Mouse (Mus musculus): ENCODE data around the gene Lrrc3b. TPM values are rescaled to one million over a fixed set of nuclear protein-coding genes. Genes with fewer than 3 reads are reported as not detected.

Gene Lrrc3b
- polyA plus RNA-seq, 1 experiment from 2014 or later: 6.2 TPM

DNA sequence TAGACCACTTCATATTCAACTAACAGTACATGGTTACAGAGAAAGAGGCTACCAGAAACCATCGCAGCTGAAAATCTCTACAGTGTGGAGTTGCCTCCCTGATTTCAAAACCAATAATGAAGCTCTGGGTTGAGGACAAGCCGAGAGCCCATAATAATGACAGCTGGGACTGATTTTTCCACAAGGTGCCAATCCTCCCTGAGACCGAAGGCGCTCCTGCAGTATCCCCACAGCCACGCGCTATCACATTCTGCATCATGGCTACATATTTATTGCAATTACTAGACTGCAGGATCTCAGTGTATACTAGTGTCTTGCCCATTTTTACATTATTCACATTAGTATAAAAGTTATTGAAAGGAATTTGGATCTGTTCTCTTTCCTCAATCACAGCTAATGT lies 73.7 kb downstream of the Lrrc3b start:
- Histone ChIP-seq H3K4me1 (ENCODE audit: control insufficient read depth, insufficient read depth, low read length) (no peaks in the 10 kb centered on the region), H3K4me3 (ENCODE audit: low read depth, low read length) (no peak overlapping the region), H3K9me3 (ENCODE audit: control insufficient read depth, low read depth, low read length) (no peaks in the 10 kb centered on the region), H3K27ac (ENCODE audit: low read length) (no peak overlapping the region), H3K27me3 (ENCODE audit: control insufficient read depth, insufficient read depth, low read length) (no peaks in the 10 kb centered on the region), H3K9ac (replicated peaks; ENCODE audit: low read depth, low read length) (no peak overlapping the region), H3K36me3 (ENCODE audit: control insufficient read depth, insufficient read depth, low read length) (no peaks in the 10 kb centered on the region), H3K4me2 (replicated peaks; ENCODE audit: low read depth, low read length) (no peak overlapping the region)
- ATAC-seq (ENCODE audit: insufficient number of reproducible peaks, insufficient read depth, low FRiP score, low read depth): no peak
- WGBS: 93% methylated on average over 6 of the region's 6 CpGs

DNA sequence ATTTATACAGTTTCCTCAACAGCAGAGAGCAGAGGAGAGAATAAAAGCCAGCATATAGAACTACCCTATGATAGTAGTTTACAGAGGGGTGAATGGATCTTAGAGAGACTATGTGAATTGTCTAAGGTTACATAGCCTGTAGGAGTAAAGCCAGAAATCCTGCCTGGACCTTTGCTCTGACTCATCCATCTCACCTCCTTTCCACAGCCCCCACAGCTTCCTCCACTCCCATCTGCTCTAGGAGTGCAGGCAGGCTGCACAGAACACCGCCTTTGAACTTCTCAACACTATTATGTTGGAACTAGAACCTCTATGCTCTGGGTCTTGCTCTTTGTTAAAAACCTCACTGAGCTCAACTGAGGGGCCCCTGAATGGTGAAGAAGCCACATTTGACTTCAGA lies 78.9 kb downstream of the Lrrc3b start:
- no peak overlapping the region for H3K4me2 ChIP-seq (replicated peaks; ENCODE audit: low read depth, low read length)
- WGBS: 72% methylated on average over 1 of the region's 1 CpGs
- no peak for ATAC-seq (ENCODE audit: insufficient number of reproducible peaks, insufficient read depth, low FRiP score, low read depth)

DNA sequence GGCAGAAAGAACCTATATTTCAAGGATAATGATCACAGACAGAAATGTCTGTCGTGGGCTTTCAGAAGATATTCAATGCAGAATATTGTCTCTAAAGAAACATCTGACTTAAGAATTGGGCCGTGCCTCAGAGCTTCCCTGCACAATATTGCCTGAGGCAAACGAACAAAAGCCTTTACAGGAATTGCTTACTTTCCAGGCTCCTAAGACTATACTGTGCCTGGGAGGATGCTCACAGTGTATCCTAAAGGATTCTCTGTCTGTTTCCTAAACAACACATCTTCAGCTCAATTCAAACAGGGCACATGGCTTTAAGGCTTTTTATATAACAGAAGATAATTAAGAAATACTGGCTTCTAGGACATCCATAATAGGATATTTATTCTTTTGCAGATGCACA lies 79.7 kb downstream of the Lrrc3b start:
- H3K27me3 ChIP-seq (ENCODE audit: control insufficient read depth, insufficient read depth, low read length): no peaks in the 10 kb centered on the region
- H3K4me1 ChIP-seq (ENCODE audit: control insufficient read depth, insufficient read depth, low read length): no peaks in the 10 kb centered on the region
- no peak for ATAC-seq (ENCODE audit: insufficient number of reproducible peaks, insufficient read depth, low FRiP score, low read depth)
- H3K36me3 ChIP-seq (ENCODE audit: control insufficient read depth, insufficient read depth, low read length): no peaks in the 10 kb centered on the region
- no peak overlapping the region for H3K4me2 ChIP-seq (replicated peaks; ENCODE audit: low read depth, low read length)
- no peaks in the 10 kb centered on the region for H3K9me3 ChIP-seq (ENCODE audit: control insufficient read depth, low read depth, low read length)
- no peak overlapping the region for H3K4me3 ChIP-seq (ENCODE audit: low read depth, low read length)
- 76% methylated on average over 3 of the region's 3 CpGs for WGBS
- H3K27ac ChIP-seq (ENCODE audit: low read length): no peak overlapping the region
- H3K9ac ChIP-seq (replicated peaks; ENCODE audit: low read depth, low read length): no peak overlapping the region

More for the DNA sequence above, 78.9 kb downstream of the Lrrc3b start:
- no peak overlapping the region for H3K4me3 ChIP-seq (ENCODE audit: low read depth, low read length)
- H3K27me3 ChIP-seq (ENCODE audit: control insufficient read depth, insufficient read depth, low read length): no peaks in the 10 kb centered on the region
- no peaks in the 10 kb centered on the region for H3K9me3 ChIP-seq (ENCODE audit: control insufficient read depth, low read depth, low read length)
- H3K27ac ChIP-seq (ENCODE audit: low read length): peak overlapping the region; percentile 27; the same call in 1 of the 2 replicates
- no peaks in the 10 kb centered on the region for H3K4me1 ChIP-seq (ENCODE audit: control insufficient read depth, insufficient read depth, low read length)
- H3K36me3 ChIP-seq (ENCODE audit: control insufficient read depth, insufficient read depth, low read length): no peaks in the 10 kb centered on the region
- no peak overlapping the region for H3K9ac ChIP-seq (replicated peaks; ENCODE audit: low read depth, low read length)

DNA sequence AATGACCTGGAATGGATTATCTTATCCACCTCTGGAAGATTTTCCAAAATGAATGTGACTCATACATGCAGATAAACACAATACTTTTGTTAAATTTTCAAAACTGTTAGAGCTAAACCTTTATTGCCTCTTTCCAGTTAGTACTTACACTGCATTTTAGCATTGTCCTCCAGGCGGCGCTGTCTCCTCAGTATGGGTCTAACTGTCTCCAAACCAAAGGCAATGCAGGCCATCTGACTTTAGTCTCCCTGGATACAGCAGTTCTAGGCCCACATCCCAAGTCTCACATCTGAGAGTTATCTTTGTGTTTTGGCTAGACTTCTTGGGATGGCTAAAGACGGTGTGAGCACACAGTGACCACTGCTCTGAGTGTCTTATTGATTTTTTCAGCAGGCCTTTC lies 83.3 kb downstream of the Lrrc3b start:
- Histone ChIP-seq H3K27me3 (ENCODE audit: control insufficient read depth, insufficient read depth, low read length) (no peaks in the 10 kb centered on the region), H3K36me3 (ENCODE audit: control insufficient read depth, insufficient read depth, low read length) (no peaks in the 10 kb centered on the region), H3K9ac (replicated peaks; ENCODE audit: low read depth, low read length) (no peak overlapping the region), H3K27ac (ENCODE audit: low read length) (no peak overlapping the region), H3K4me2 (replicated peaks; ENCODE audit: low read depth, low read length) (no peak overlapping the region), H3K4me3 (ENCODE audit: low read depth, low read length) (no peak overlapping the region), H3K4me1 (ENCODE audit: control insufficient read depth, insufficient read depth, low read length) (no peaks in the 10 kb centered on the region), H3K9me3 (ENCODE audit: control insufficient read depth, low read depth, low read length) (no peaks in the 10 kb centered on the region)
- 27% methylated on average over 3 of the region's 3 CpGs for WGBS
- no peak for ATAC-seq (ENCODE audit: insufficient number of reproducible peaks, insufficient read depth, low FRiP score, low read depth)

DNA sequence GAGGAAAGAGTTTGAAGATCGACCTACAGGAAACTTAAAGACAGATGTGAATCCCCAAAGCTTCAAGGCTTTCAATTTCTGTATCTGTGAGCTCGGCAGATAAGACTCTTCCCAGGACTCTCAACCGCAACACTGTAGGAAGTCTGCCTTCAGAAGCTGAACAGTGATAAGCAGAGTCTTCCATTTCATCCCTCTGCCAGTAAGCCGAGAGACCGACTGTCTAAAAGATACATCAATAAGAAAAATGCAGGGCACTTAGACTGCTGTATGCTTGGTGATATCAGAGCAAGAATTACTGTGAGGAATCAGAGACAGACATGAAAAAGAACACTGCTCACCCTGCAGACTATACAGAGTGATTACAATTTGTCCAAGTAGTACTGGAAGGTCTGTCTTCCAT lies 84.5 kb downstream of the Lrrc3b start:
- Histone ChIP-seq H3K27me3 (ENCODE audit: control insufficient read depth, insufficient read depth, low read length) (no peaks in the 10 kb centered on the region), H3K27ac (ENCODE audit: low read length) (no peak overlapping the region), H3K4me2 (replicated peaks; ENCODE audit: low read depth, low read length) (no peak overlapping the region), H3K4me1 (ENCODE audit: control insufficient read depth, insufficient read depth, low read length) (no peaks in the 10 kb centered on the region), H3K36me3 (ENCODE audit: control insufficient read depth, insufficient read depth, low read length) (no peaks in the 10 kb centered on the region), H3K9ac (replicated peaks; ENCODE audit: low read depth, low read length) (no peak overlapping the region), H3K9me3 (ENCODE audit: control insufficient read depth, low read depth, low read length) (no peaks in the 10 kb centered on the region), H3K4me3 (ENCODE audit: low read depth, low read length) (no peak overlapping the region)
- ATAC-seq (ENCODE audit: insufficient number of reproducible peaks, insufficient read depth, low FRiP score, low read depth): no peak
- WGBS: 46% methylated on average over 5 of the region's 5 CpGs

DNA sequence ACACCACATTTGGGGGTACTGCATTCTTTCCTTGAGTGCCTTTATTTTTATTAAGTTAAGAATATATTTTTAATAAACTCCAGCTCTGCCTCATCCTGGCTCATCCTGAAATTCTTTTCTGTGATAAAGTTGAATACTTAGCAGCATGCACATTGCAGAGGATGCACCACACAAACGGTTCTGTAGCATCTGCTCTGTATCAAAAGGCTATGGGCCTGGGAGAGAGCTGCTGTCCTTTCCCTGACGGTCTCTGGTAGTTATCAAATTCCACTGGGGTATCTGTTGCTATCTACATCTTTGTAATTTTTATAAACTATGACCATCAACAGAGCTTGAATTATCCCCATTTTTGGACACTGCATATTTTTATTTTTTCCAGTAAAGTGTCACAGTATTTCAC lies 105.7 kb downstream of the Lrrc3b start:
- Histone ChIP-seq H3K9ac (replicated peaks; ENCODE audit: low read depth, low read length) (no peak overlapping the region), H3K9me3 (ENCODE audit: control insufficient read depth, low read depth, low read length) (no peaks in the 10 kb centered on the region), H3K36me3 (ENCODE audit: control insufficient read depth, insufficient read depth, low read length) (no peaks in the 10 kb centered on the region), H3K4me3 (ENCODE audit: low read depth, low read length) (no peak overlapping the region), H3K4me2 (replicated peaks; ENCODE audit: low read depth, low read length) (no peak overlapping the region), H3K27ac (ENCODE audit: low read length) (no peak overlapping the region; the same call in 1 of the 2 replicates), H3K4me1 (ENCODE audit: control insufficient read depth, insufficient read depth, low read length) (no peaks in the 10 kb centered on the region), H3K27me3 (ENCODE audit: control insufficient read depth, insufficient read depth, low read length) (no peaks in the 10 kb centered on the region)
- peak; percentile 63; the same call in 1 of the 2 replicates for ATAC-seq (ENCODE audit: insufficient number of reproducible peaks, insufficient read depth, low FRiP score, low read depth)
- 39% methylated on average over 2 of the region's 2 CpGs for WGBS

DNA sequence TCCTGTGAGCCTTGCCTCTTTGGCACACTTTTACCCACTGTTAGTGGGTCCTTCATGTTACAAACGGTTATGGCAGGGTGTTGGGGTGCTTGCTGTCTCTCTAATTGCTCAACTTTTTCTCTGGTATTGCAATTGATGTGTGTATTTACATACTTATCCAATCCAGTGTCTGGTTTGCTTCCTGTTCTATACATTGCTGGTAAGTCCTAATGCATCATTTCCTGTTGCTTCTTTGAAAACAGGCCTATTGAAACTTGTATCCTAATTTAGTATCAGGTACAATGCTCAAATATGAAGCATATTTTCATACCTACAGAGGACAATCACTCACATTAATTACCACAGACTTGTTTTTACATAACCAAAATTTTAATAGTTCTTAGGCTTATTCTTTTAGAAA lies 107.4 kb downstream of the Lrrc3b start:
- no peak overlapping the region for H3K9ac ChIP-seq (replicated peaks; ENCODE audit: low read depth, low read length)
- no peak for ATAC-seq (ENCODE audit: insufficient number of reproducible peaks, insufficient read depth, low FRiP score, low read depth)
- no peak overlapping the region for H3K4me2 ChIP-seq (replicated peaks; ENCODE audit: low read depth, low read length)
- H3K27ac ChIP-seq (ENCODE audit: low read length): no peak overlapping the region
- H3K9me3 ChIP-seq (ENCODE audit: control insufficient read depth, low read depth, low read length): no peaks in the 10 kb centered on the region
- H3K4me1 ChIP-seq (ENCODE audit: control insufficient read depth, insufficient read depth, low read length): no peaks in the 10 kb centered on the region
- H3K27me3 ChIP-seq (ENCODE audit: control insufficient read depth, insufficient read depth, low read length): no peaks in the 10 kb centered on the region
- no peak overlapping the region for H3K4me3 ChIP-seq (ENCODE audit: low read depth, low read length)
- H3K36me3 ChIP-seq (ENCODE audit: control insufficient read depth, insufficient read depth, low read length): no peaks in the 10 kb centered on the region
- WGBS: 35% methylated on average over 1 of the region's 1 CpGs

DNA sequence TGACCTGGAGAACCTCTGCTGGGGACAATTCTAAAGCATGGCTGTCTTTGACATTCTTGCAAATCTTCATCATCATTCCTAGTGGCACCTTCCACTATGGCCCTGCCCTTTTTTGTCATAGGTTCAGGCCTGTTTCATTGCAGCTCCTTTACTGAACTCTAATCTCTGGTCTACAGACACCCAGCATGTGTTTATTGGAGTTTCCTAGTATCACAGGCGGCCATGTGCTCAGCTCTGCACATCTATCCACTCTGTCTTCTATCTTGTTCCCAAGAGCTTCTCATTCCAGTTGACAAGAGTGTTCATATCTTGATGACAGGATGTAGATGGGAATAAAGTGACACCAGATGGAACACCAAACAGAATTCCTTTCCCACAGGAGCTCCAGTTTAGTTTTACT lies 108.6 kb downstream of the Lrrc3b start:
- Histone ChIP-seq H3K27me3 (ENCODE audit: control insufficient read depth, insufficient read depth, low read length) (no peaks in the 10 kb centered on the region), H3K4me1 (ENCODE audit: control insufficient read depth, insufficient read depth, low read length) (no peaks in the 10 kb centered on the region), H3K36me3 (ENCODE audit: control insufficient read depth, insufficient read depth, low read length) (no peaks in the 10 kb centered on the region), H3K9me3 (ENCODE audit: control insufficient read depth, low read depth, low read length) (no peaks in the 10 kb centered on the region), H3K27ac (ENCODE audit: low read length) (no peak overlapping the region), H3K4me3 (ENCODE audit: low read depth, low read length) (no peak overlapping the region), H3K4me2 (replicated peaks; ENCODE audit: low read depth, low read length) (no peak overlapping the region), H3K9ac (replicated peaks; ENCODE audit: low read depth, low read length) (no peak overlapping the region)
- WGBS: 72% methylated on average over 1 of the region's 1 CpGs
- ATAC-seq (ENCODE audit: insufficient number of reproducible peaks, insufficient read depth, low FRiP score, low read depth): no peak

DNA sequence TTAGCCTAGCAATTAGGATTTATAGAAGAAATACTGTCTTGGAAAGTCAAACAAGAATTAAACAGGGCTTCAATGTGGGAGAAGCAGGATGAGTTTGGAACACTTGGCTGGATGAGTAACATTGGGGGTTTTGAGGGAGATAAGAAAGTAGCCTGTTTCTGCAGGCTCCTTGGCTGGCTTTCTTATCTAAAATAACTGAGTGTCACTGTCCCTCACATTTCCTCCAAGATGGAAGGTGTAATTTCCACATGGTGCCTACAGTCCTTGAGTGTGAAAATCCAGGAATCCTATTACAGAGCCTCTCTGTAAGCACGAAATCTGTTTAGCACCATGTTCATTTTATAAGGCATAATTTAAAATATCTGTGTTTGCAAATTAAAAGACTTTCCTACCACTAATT lies 112.9 kb downstream of the Lrrc3b start:
- H3K4me1 ChIP-seq (ENCODE audit: control insufficient read depth, insufficient read depth, low read length): no peaks in the 10 kb centered on the region
- no peaks in the 10 kb centered on the region for H3K9me3 ChIP-seq (ENCODE audit: control insufficient read depth, low read depth, low read length)
- H3K9ac ChIP-seq (replicated peaks; ENCODE audit: low read depth, low read length): no peak overlapping the region
- no peak for ATAC-seq (ENCODE audit: insufficient number of reproducible peaks, insufficient read depth, low FRiP score, low read depth)
- no peak overlapping the region for H3K27ac ChIP-seq (ENCODE audit: low read length)
- WGBS: 85% methylated on average over 1 of the region's 1 CpGs
- no peak overlapping the region for H3K4me3 ChIP-seq (ENCODE audit: low read depth, low read length)
- H3K27me3 ChIP-seq (ENCODE audit: control insufficient read depth, insufficient read depth, low read length): no peaks in the 10 kb centered on the region
- no peak overlapping the region for H3K4me2 ChIP-seq (replicated peaks; ENCODE audit: low read depth, low read length)
- no peaks in the 10 kb centered on the region for H3K36me3 ChIP-seq (ENCODE audit: control insufficient read depth, insufficient read depth, low read length)

All from stomach, embryonic 14.5 days (tissue).